Mouse (Mus musculus) gastrocnemius, adult 18-20 months (tissue): ENCODE data around the gene Btg4. TPM values are rescaled to one million over a fixed set of nuclear protein-coding genes. Genes with fewer than 3 reads are reported as not detected.

Source experiments
- DNase-seq: peaks from one replicate; pipeline ENCODE4 v3.0.0; 2021; ENCODE audit warnings: low spot score
- microRNA-seq: library from miRNA; unstranded; fragments of <30 nt; microRNA quantifications from one replicate; pipeline ENCODE4 v1.2.0, GENCODE M21; 2021
- total RNA-seq, 2 experiments: library from RNA; stranded (reverse); gene quantifications; 2 replicates each; pipeline ENCODE4 v1.2.3; 2021

The Btg4 gene
- total RNA-seq, 2 experiments from 2014 or later = not detected

GRCm38 (mm10) chr9:51165312-51166180 lies 104.8 kb downstream of the Btg4 start, which contains the start of gene Gm32742:
TSS of gene Gm32742 (minus strand) at chr9:51165517.
- DNase-seq = no peak

DNA sequence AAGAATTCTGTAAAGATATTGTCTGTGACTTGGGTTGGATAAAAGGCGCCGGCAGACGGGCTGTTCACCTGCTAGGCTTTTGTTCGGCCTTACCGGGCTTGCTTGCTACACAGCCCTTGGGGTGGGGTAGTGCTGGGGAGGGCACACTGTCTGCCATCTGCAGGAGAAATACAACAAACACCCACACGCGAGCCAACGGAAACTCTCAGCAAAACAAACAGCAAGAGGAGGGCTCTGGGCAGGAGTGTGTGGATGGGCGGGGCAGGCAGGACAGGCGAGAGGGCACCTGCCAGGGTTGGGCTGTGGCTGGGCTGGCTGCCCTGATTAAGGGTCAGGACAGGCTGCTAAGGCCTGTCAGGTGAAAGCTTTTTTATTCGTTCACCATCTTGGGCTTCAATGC lies 107.3 kb downstream of the Btg4 start:
- DNase-seq = no peak

DNA sequence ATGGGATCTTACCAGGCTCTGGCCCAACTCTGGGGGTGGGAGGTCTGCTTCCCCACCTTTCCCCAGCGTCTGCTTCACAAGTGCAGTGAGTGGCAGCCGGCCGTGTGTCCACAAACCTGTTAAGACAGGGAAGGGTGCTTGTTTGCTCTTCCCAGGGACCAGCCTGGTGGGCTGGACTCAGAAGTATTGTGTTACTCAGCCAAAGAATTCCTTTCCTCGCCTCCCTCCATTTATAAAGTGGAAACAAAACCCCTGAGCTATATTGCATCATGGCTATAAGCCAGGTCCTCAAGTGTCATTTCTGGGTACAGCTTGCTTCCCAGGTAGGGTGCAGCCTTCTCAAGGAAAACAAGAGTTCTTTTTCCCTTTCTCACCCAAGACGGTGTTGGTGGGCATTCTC lies 108.0 kb downstream of the Btg4 start:
- no peak for DNase-seq

GRCm38 (mm10) chr9:51169133-51169532 lies 108.4 kb downstream of the Btg4 start:
- no peak for DNase-seq

Small RNAs within 50 kb of the gene (microRNA-seq; reads per million reads assigned to microRNA genes)
- gene Mir34b (1.4 reads per million), gene Mir34c (16.4 reads per million, percentile 33 among the genes with 10 or more reads in this experiment)

Other genes with a start within 250 kb of the Btg4 start
- 1 to 10 TPM; 4.3 to 5.4 TPM for gene Ppp2r1b, start 215.6 kb upstream of the Btg4 start, total RNA-seq
- 10 to 100 TPM; 20.8 to 27.2 TPM for gene Sik2, start 51.8 kb upstream of the Btg4 start, total RNA-seq
- 1 to 10 TPM; 1.5 to 2.0 TPM for gene Layn, start 16.2 kb downstream of the Btg4 start, total RNA-seq
- gene 4833427G06Rik, start 41.2 kb downstream of the Btg4 start, total RNA-seq = not detected
- not detected for gene Gm32742, start 104.6 kb downstream of the Btg4 start, total RNA-seq
- under 1 TPM in 1 of 2 experiments, not detected in 1; 0.09 TPM for gene Pou2af1, start 152.8 kb downstream of the Btg4 start, total RNA-seq
- under 1 TPM in 1 of 2 experiments, not detected in 1; 0.28 TPM for gene Colca2, start 217.7 kb downstream of the Btg4 start, total RNA-seq